Mouse (Mus musculus): Measurements from ENCODE around the gene Ccl4. TPM values are rescaled to one million over a fixed set of nuclear protein-coding genes. Genes with fewer than 3 reads are reported as not detected.

The Ccl4 gene
- polyA plus RNA-seq (2015; fragmentation: Nextera tagmentation; extraction: Ambion mirVana), result 1.1 and 1.5 TPM in 2 replicates

GRCm38 (mm10) chr11:83662204-83662603 is at the start of gene Ccl4:
Gene Ccl4 (plus strand): TSS chr11:83662584.
- no peak for ATAC-seq (ENCODE audit: low FRiP score)
- H3K4me1 ChIP-seq, result no peaks in the 10 kb centered on the region
- no peak within 1 kb of the TSS for H3K27ac ChIP-seq (replicated peaks)
- no peaks in the 10 kb centered on the region for H3K9me3 ChIP-seq (replicated peaks)
- 88% methylated on average over 6 of the region's 6 CpGs for WGBS
- no peak within 1 kb of the TSS for H3K4me2 ChIP-seq
- no peak within 1 kb of the TSS for H3K9ac ChIP-seq (replicated peaks)
- no peak within 1 kb of the TSS for H3K4me3 ChIP-seq (replicated peaks)
- no peaks in the 10 kb centered on the region for H3K36me3 ChIP-seq
- no peaks in the 10 kb centered on the region for H3K27me3 ChIP-seq (replicated peaks)

GRCm38 (mm10) chr11:83616586-83616985 is 45.8 kb upstream of the Ccl4 start:
- 94% methylated on average over 1 of the region's 1 CpGs for WGBS
- no peak for ATAC-seq (ENCODE audit: low FRiP score)
- Histone ChIP-seq H3K27ac (replicated peaks) (no peak overlapping the region), H3K27me3 (replicated peaks) (no peaks in the 10 kb centered on the region), H3K36me3 (no peaks in the 10 kb centered on the region), H3K9ac (replicated peaks) (no peak overlapping the region), H3K4me3 (replicated peaks) (no peak overlapping the region), H3K4me1 (no peaks in the 10 kb centered on the region), H3K9me3 (replicated peaks) (no peaks in the 10 kb centered on the region), H3K4me2 (no peak overlapping the region)

- Histone ChIP-seq H3K4me1 (no peaks in the 10 kb centered on the region), H3K9ac (replicated peaks) (no peak overlapping the region), H3K27ac (replicated peaks) (no peak overlapping the region), H3K27me3 (replicated peaks) (no peaks in the 10 kb centered on the region), H3K9me3 (replicated peaks) (no peaks in the 10 kb centered on the region), H3K4me2 (no peak overlapping the region), H3K36me3 (no peaks in the 10 kb centered on the region), H3K4me3 (replicated peaks) (no peak overlapping the region)
- 56% methylated on average over 5 of the region's 5 CpGs for WGBS
- ATAC-seq (ENCODE audit: low FRiP score), result no peak
These were observed 44.1 kb upstream of the Ccl4 start for GRCm38 (mm10) chr11:83618238-83618637.

GRCm38 (mm10) chr11:83619037-83619436 is 43.3 kb upstream of the Ccl4 start:
- Histone ChIP-seq H3K36me3 (no peaks in the 10 kb centered on the region), H3K9ac (replicated peaks) (no peak overlapping the region), H3K4me3 (replicated peaks) (no peak overlapping the region), H3K9me3 (replicated peaks) (no peaks in the 10 kb centered on the region), H3K4me1 (no peaks in the 10 kb centered on the region), H3K27ac (replicated peaks) (no peak overlapping the region), H3K4me2 (no peak overlapping the region), H3K27me3 (replicated peaks) (no peaks in the 10 kb centered on the region)
- 90% methylated on average over 1 of the region's 1 CpGs for WGBS
- no peak for ATAC-seq (ENCODE audit: low FRiP score)

- no peaks in the 10 kb centered on the region for H3K4me1 ChIP-seq
- no peaks in the 10 kb centered on the region for H3K27me3 ChIP-seq (replicated peaks)
- H3K9me3 ChIP-seq (replicated peaks), result no peaks in the 10 kb centered on the region
- no peak for ATAC-seq (ENCODE audit: low FRiP score)
- no peaks in the 10 kb centered on the region for H3K36me3 ChIP-seq
- H3K4me3 ChIP-seq (replicated peaks), result no peak overlapping the region
- no peak overlapping the region for H3K27ac ChIP-seq (replicated peaks)
- 85% methylated on average over 3 of the region's 3 CpGs for WGBS
- H3K4me2 ChIP-seq, result no peak overlapping the region
- no peak overlapping the region for H3K9ac ChIP-seq (replicated peaks)
These were observed 38.8 kb upstream of the Ccl4 start for GRCm38 (mm10) chr11:83623586-83623985.

GRCm38 (mm10) chr11:83628808-83629207 is 33.6 kb upstream of the Ccl4 start:
- WGBS, result 89% methylated on average over 9 of the region's 9 CpGs
- Histone ChIP-seq H3K27ac (replicated peaks) (no peak overlapping the region), H3K4me1 (no peaks in the 10 kb centered on the region), H3K4me3 (replicated peaks) (no peak overlapping the region), H3K9ac (replicated peaks) (no peak overlapping the region), H3K27me3 (replicated peaks) (no peaks in the 10 kb centered on the region), H3K4me2 (no peak overlapping the region), H3K36me3 (no peaks in the 10 kb centered on the region), H3K9me3 (replicated peaks) (no peaks in the 10 kb centered on the region)
- ATAC-seq (ENCODE audit: low FRiP score), result no peak

- WGBS, result 95% methylated on average over 1 of the region's 1 CpGs
- Histone ChIP-seq H3K9ac (replicated peaks) (no peak overlapping the region), H3K36me3 (no peaks in the 10 kb centered on the region), H3K4me2 (no peak overlapping the region), H3K4me1 (no peaks in the 10 kb centered on the region), H3K27me3 (replicated peaks) (no peaks in the 10 kb centered on the region), H3K4me3 (replicated peaks) (no peak overlapping the region), H3K9me3 (replicated peaks) (no peaks in the 10 kb centered on the region), H3K27ac (replicated peaks) (no peak overlapping the region)
- ATAC-seq (ENCODE audit: low FRiP score), result no peak
These were observed 31.8 kb upstream of the Ccl4 start for GRCm38 (mm10) chr11:83630630-83631029.

- no peak overlapping the region for H3K4me2 ChIP-seq
- no peaks in the 10 kb centered on the region for H3K4me1 ChIP-seq
- WGBS, result 86% methylated on average over 2 of the region's 2 CpGs
- H3K9me3 ChIP-seq (replicated peaks), result no peaks in the 10 kb centered on the region
- ATAC-seq (ENCODE audit: low FRiP score), result no peak
- H3K36me3 ChIP-seq, result no peaks in the 10 kb centered on the region
- H3K27me3 ChIP-seq (replicated peaks), result no peaks in the 10 kb centered on the region
- H3K9ac ChIP-seq (replicated peaks), result no peak overlapping the region
- no peak overlapping the region for H3K27ac ChIP-seq (replicated peaks)
- no peak overlapping the region for H3K4me3 ChIP-seq (replicated peaks)
These were observed 31.3 kb upstream of the Ccl4 start for GRCm38 (mm10) chr11:83631065-83631464.

GRCm38 (mm10) chr11:83632744-83633143 is 29.6 kb upstream of the Ccl4 start:
- 72% methylated on average over 4 of the region's 4 CpGs for WGBS
- Histone ChIP-seq H3K9ac (replicated peaks) (no peak overlapping the region), H3K27ac (replicated peaks) (no peak overlapping the region), H3K4me2 (no peak overlapping the region), H3K9me3 (replicated peaks) (no peaks in the 10 kb centered on the region), H3K4me1 (no peaks in the 10 kb centered on the region), H3K4me3 (replicated peaks) (no peak overlapping the region), H3K36me3 (no peaks in the 10 kb centered on the region), H3K27me3 (replicated peaks) (no peaks in the 10 kb centered on the region)
- no peak for ATAC-seq (ENCODE audit: low FRiP score)

- ATAC-seq (ENCODE audit: low FRiP score), result no peak
These were observed 28.0 kb upstream of the Ccl4 start for GRCm38 (mm10) chr11:83634425-83634824.

GRCm38 (mm10) chr11:83634898-83635297 is 27.5 kb upstream of the Ccl4 start:
- Histone ChIP-seq H3K4me3 (replicated peaks) (no peak overlapping the region), H3K9ac (replicated peaks) (no peak overlapping the region), H3K27me3 (replicated peaks) (no peaks in the 10 kb centered on the region), H3K4me2 (no peak overlapping the region), H3K27ac (replicated peaks) (no peak overlapping the region), H3K4me1 (no peaks in the 10 kb centered on the region), H3K36me3 (no peaks in the 10 kb centered on the region), H3K9me3 (replicated peaks) (no peaks in the 10 kb centered on the region)
- no peak for ATAC-seq (ENCODE audit: low FRiP score)
- 96% methylated on average over 2 of the region's 2 CpGs for WGBS

More at GRCm38 (mm10) chr11:83634425-83634824, 28.0 kb upstream of the Ccl4 start:
- H3K4me1 ChIP-seq, result no peaks in the 10 kb centered on the region
- 40% methylated on average over 4 of the region's 4 CpGs for WGBS
- no peak overlapping the region for H3K4me3 ChIP-seq (replicated peaks)
- H3K27ac ChIP-seq (replicated peaks), result no peak overlapping the region
- no peaks in the 10 kb centered on the region for H3K36me3 ChIP-seq
- H3K9ac ChIP-seq (replicated peaks), result no peak overlapping the region
- H3K9me3 ChIP-seq (replicated peaks), result no peaks in the 10 kb centered on the region
- no peaks in the 10 kb centered on the region for H3K27me3 ChIP-seq (replicated peaks)
- H3K4me2 ChIP-seq, result no peak overlapping the region

GRCm38 (mm10) chr11:83636742-83637235 is 25.6 kb upstream of the Ccl4 start:
- no peaks in the 10 kb centered on the region for H3K4me1 ChIP-seq
- no peaks in the 10 kb centered on the region for H3K9me3 ChIP-seq (replicated peaks)
- H3K4me2 ChIP-seq, result no peak overlapping the region
- H3K27me3 ChIP-seq (replicated peaks), result no peaks in the 10 kb centered on the region
- ATAC-seq (ENCODE audit: low FRiP score), result no peak
- H3K27ac ChIP-seq (replicated peaks), result no peak overlapping the region
- no peak overlapping the region for H3K4me3 ChIP-seq (replicated peaks)
- H3K9ac ChIP-seq (replicated peaks), result no peak overlapping the region
- H3K36me3 ChIP-seq, result no peaks in the 10 kb centered on the region
- WGBS, result 78% methylated on average over 1 of the region's 1 CpGs

- WGBS, result 65% methylated on average over 2 of the region's 2 CpGs
- Histone ChIP-seq H3K9ac (replicated peaks) (no peak overlapping the region), H3K4me1 (no peaks in the 10 kb centered on the region), H3K27ac (replicated peaks) (no peak overlapping the region), H3K4me2 (no peak overlapping the region), H3K36me3 (no peaks in the 10 kb centered on the region), H3K27me3 (replicated peaks) (no peaks in the 10 kb centered on the region), H3K9me3 (replicated peaks) (no peaks in the 10 kb centered on the region), H3K4me3 (replicated peaks) (no peak overlapping the region)
- no peak for ATAC-seq (ENCODE audit: low FRiP score)
These were observed 23.4 kb upstream of the Ccl4 start for GRCm38 (mm10) chr11:83638934-83639333.

Measured in neural tube, embryonic 15.5 days (tissue).